Comparison of ENCODE assay signal across 10 mouse cellular contexts in the genomic region with DNA sequence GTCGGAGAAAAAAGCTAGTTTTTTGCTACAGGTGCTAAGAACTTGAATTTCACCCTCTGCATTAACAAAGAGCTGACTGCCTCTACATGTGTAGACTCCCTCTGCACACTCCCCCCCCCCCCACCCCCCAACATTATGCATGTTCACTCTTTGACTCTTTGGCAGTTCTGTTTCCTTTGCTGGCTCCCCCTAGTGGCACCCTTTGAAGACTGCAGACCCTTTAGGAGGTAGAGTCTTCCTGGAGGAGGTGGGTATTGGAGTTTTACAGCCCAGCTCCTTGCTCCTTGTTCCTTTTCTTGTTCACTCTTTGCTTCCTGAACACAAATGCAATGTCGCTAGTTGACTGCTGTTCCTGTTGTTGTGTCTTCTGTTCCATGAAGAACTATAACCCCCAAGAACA.
A peak's percentile ranks its signal among the peaks of the same experiment; 100 is the strongest.
DNase-seq lines count a peak whose midpoint lies in the region; ATAC-seq and TF ChIP-seq lines count a peak whose summit lies in the region.
"Had no signal": no experiment of that assay in that cellular context is flagged by ENCODE, and none has a peak within 500 bp of the region (broad histone marks: within the 10 kb centered on the region; RNA-seq: fewer than 3 reads in every experiment).

No protein-coding gene starts in this region.

- H3K27ac ChIP-seq in forebrain, postnatal 0 days (ENCODE audit: low read depth, low read length), result no peak overlapping the region
- H3K27ac ChIP-seq in forebrain, embryonic 10.5 days, result no peak overlapping the region
- no peak overlapping the region for H3K27ac ChIP-seq in lung, postnatal 0 days (ENCODE audit: low read length)
- H3K27ac ChIP-seq: hindbrain, embryonic 15.5 days; macrophage had no signal

- H3K4me2 ChIP-seq in forebrain, postnatal 0 days (ENCODE audit: low read depth), result no peak overlapping the region
- H3K4me2 ChIP-seq in lung, postnatal 0 days (replicated peaks; ENCODE audit: low read depth, low read length), result no peak overlapping the region
- H3K4me2 ChIP-seq: hindbrain, embryonic 15.5 days had no signal

- no peak for DNase-seq in forebrain, postnatal 0 days
- DNase-seq in forebrain, embryonic 10.5 days (ENCODE audit: extremely low spot score, low spot score), result no peak
- peak; percentile 6 for DNase-seq in right cerebral cortex, postnatal 4 days
- no peak for DNase-seq in right cerebral cortex, adult 18-20 months
- no peak for DNase-seq in lung, postnatal 0 days (ENCODE audit: low spot score)
- peak; percentile 80 for DNase-seq in thymus, postnatal 4 days
- no peak for DNase-seq in frontal cortex, postnatal 36 days (ENCODE audit: low spot score in 2 of 2)
- DNase-seq in urinary bladder, postnatal 10 days (ENCODE audit: low spot score), result no peak

- H3K9me3 ChIP-seq in forebrain, postnatal 0 days (ENCODE audit: low read length), result no peaks in the 10 kb centered on the region
- no peaks in the 10 kb centered on the region for H3K9me3 ChIP-seq in forebrain, embryonic 10.5 days
- no peaks in the 10 kb centered on the region for H3K9me3 ChIP-seq in lung, postnatal 0 days (ENCODE audit: low read length)
- H3K9me3 ChIP-seq: hindbrain, embryonic 15.5 days had no signal

- no peaks in the 10 kb centered on the region for H3K27me3 ChIP-seq in forebrain, postnatal 0 days (ENCODE audit: insufficient read depth, low read length)
- H3K27me3 ChIP-seq in forebrain, embryonic 10.5 days (ENCODE audit: poor library complexity, severe bottlenecking), result no peaks in the 10 kb centered on the region
- no peaks in the 10 kb centered on the region for H3K27me3 ChIP-seq in lung, postnatal 0 days (replicated peaks; ENCODE audit: insufficient read depth, low read length)
- H3K27me3 ChIP-seq: hindbrain, embryonic 15.5 days had no signal

- ATAC-seq in forebrain, postnatal 0 days, result no peak
- no peak for ATAC-seq in lung, postnatal 0 days

- no peaks in the 10 kb centered on the region for H3K36me3 ChIP-seq in forebrain, postnatal 0 days (ENCODE audit: insufficient read depth)
- no peaks in the 10 kb centered on the region for H3K36me3 ChIP-seq in forebrain, embryonic 10.5 days (replicated peaks)
- no peaks in the 10 kb centered on the region for H3K36me3 ChIP-seq in lung, postnatal 0 days (ENCODE audit: insufficient read depth, low read length)
- H3K36me3 ChIP-seq: hindbrain, embryonic 15.5 days had no signal

- no peak overlapping the region for H3K9ac ChIP-seq in forebrain, postnatal 0 days
- H3K9ac ChIP-seq in lung, postnatal 0 days (replicated peaks; ENCODE audit: low read depth), result no peak overlapping the region
- H3K9ac ChIP-seq: hindbrain, embryonic 15.5 days had no signal

- H3K4me3 ChIP-seq in forebrain, postnatal 0 days (ENCODE audit: low read depth, low read length), result no peak overlapping the region
- H3K4me3 ChIP-seq in forebrain, embryonic 10.5 days, result no peak overlapping the region
- no peak overlapping the region for H3K4me3 ChIP-seq in lung, postnatal 0 days (ENCODE audit: low read depth, low read length)
- H3K4me3 ChIP-seq: hindbrain, embryonic 15.5 days had no signal

- 0 out of 2 replicates have a peak, but pooled peaks have one; percentile 33 for TF ChIP-seq CTCF in forebrain, postnatal 0 days (IDR thresholded peaks at IDR 0.05; ENCODE audit: low read depth)
- TF ChIP-seq CTCF in lung, postnatal 0 days (IDR thresholded peaks at IDR 0.05), result peak; percentile 42

- WGBS in forebrain, postnatal 0 days, result 91% methylated on average over 2 of the region's 2 CpGs
- 81% methylated on average over 2 of the region's 2 CpGs for WGBS in forebrain, embryonic 10.5 days
- WGBS in lung, postnatal 0 days, result 82% methylated on average over 2 of the region's 2 CpGs

- TF ChIP-seq EP300 in lung, postnatal 0 days (IDR thresholded peaks at IDR 0.05), result no peak

- H3K4me1 ChIP-seq in forebrain, postnatal 0 days (ENCODE audit: insufficient read depth), result no peaks in the 10 kb centered on the region
- no peaks in the 10 kb centered on the region for H3K4me1 ChIP-seq in forebrain, embryonic 10.5 days
- no peaks in the 10 kb centered on the region for H3K4me1 ChIP-seq in lung, postnatal 0 days (ENCODE audit: insufficient read depth, low read depth, low read length)
- H3K4me1 ChIP-seq: hindbrain, embryonic 15.5 days had no signal

Comparison
In these comparisons a context has a peak if more than half of its experiments do, and no peak if none do; other contexts are left out.
1. DNase-seq: peak in right cerebral cortex, postnatal 4 days (single experiment) and thymus, postnatal 4 days (single experiment); none in forebrain, postnatal 0 days (single experiment), forebrain, embryonic 10.5 days (single experiment), right cerebral cortex, adult 18-20 months (single experiment), lung, postnatal 0 days (single experiment), frontal cortex, postnatal 36 days (0 of 2) and urinary bladder, postnatal 10 days (single experiment).